Mouse (Mus musculus) liver, embryonic 14.5 days (tissue): ENCODE data around the gene Igdcc3.

Experiments
- CTCF ChIP-seq: IDR thresholded peaks from 2 replicates; pipeline ENCODE4 v1.5.1; 2016; ENCODE audit warnings: antibody characterized with exemption, low read depth, control low read depth
- EP300 ChIP-seq: IDR thresholded peaks from 2 replicates; pipeline ENCODE4 v1.6.1; 2016; ENCODE audit warnings: antibody characterized with exemption, low read depth

DNA sequence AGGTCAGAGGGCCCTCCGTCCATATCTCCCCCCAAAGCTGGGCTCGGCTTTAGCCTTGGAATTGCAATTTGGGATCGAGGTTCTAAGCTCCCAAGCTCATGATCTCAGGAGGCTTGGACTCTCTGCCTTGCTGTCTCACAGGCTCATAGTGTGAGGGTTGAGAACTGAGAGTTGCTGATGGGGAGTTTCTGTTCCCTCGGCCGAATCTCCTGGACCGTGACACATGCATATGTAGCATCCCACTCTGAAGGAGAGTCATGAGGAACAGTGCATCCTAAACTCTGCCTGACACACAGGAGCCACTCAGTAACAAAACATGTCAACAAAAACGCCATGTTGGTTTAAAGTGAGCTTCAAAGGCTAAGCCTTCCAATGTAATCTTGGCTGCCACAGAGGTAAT, 7.5 kb downstream of the Igdcc3 start:
- no peak for TF ChIP-seq CTCF
- no peak for TF ChIP-seq EP300
